Mouse (Mus musculus): Measurements from ENCODE around the gene Mrpl44. TPM values are rescaled to one million over a fixed set of nuclear protein-coding genes. Genes with fewer than 3 reads are reported as not detected.

Gene Mrpl44
- polyA plus RNA-seq, 1 experiment from 2014 or later = 29.4 TPM

DNA sequence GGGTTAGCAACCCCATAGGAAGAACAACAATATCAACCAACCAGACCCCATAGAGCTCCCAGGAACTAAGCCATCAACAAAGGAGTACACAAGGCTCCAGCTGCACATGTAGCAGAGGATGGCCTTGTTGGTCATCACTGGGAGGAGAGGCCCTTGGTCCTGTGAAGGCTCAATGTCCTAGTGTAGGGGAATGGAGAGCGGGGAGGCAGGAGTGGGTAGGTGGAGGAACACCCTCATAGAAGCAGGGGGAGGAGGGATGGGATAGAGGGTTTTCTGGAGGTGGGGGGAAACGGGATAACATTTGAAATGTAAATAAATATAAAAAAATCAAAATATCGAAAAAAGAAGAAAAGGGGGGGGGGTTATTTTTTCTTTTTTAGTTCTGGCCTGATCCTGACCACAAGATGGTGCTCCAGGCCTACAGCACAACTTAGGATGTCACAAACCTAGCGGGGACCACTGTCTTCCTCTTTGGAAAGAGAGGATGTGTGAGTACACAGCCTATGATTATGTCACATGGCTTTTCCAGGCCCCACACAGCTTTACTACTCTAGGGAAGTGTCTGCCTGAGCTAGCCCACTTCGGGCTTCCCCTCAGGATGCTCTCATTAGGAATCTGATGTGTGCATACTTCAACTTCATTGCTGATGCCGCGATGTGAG, 10.6 kb downstream of the Mrpl44 start:
- Histone ChIP-seq H3K27me3 (replicated peaks; ENCODE audit: control insufficient read depth, insufficient read depth, low read length) (no peaks in the 10 kb centered on the region), H3K27ac (ENCODE audit: low read depth, low read length) (no peak overlapping the region), H3K36me3 (ENCODE audit: control insufficient read depth, insufficient read depth) (peaks cover 10% of the 10 kb centered on the region), H3K4me1 (replicated peaks; ENCODE audit: control insufficient read depth, insufficient read depth, low read length) (no peaks in the 10 kb centered on the region), H3K9me3 (ENCODE audit: control insufficient read depth) (no peaks in the 10 kb centered on the region), H3K4me2 (replicated peaks; ENCODE audit: low read depth) (no peak overlapping the region), H3K4me3 (ENCODE audit: low read depth, low read length) (no peak overlapping the region), H3K9ac (ENCODE audit: low read depth, low read length) (no peak overlapping the region)
- TF ChIP-seq CTCF (IDR thresholded peaks at IDR 0.05; ENCODE audit: low read depth) = peak; percentile 81
- 60% methylated on average over 7 of the region's 7 CpGs for WGBS
- ATAC-seq = no peak

DNA sequence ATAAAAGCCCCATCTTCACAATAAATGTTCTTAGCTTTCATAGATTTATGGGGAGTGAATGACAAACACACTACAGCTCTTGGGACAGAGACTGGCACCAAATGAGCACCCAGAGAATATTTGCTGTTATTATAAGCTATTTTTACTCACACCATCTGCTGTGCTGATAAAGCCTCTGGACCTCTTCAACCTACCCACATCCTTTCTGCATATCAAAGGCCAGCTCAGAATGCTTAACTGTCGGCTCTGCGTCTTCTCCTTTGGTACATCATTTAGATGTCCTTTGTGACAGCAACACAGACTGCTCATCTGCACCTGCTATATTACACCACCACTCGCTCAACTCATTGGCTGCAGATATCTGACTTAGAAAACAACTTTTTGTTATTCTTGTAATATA, 21.3 kb downstream of the Mrpl44 start:
- Histone ChIP-seq H3K27me3 (replicated peaks; ENCODE audit: control insufficient read depth, insufficient read depth, low read length) (no peaks in the 10 kb centered on the region), H3K9ac (ENCODE audit: low read depth, low read length) (no peak overlapping the region), H3K36me3 (ENCODE audit: control insufficient read depth, insufficient read depth) (no peaks in the 10 kb centered on the region), H3K27ac (ENCODE audit: low read depth, low read length) (no peak overlapping the region), H3K4me1 (replicated peaks; ENCODE audit: control insufficient read depth, insufficient read depth, low read length) (no peaks in the 10 kb centered on the region), H3K4me2 (replicated peaks; ENCODE audit: low read depth) (no peak overlapping the region), H3K4me3 (ENCODE audit: low read depth, low read length) (no peak overlapping the region), H3K9me3 (ENCODE audit: control insufficient read depth) (no peaks in the 10 kb centered on the region)
- 91% methylated on average over 3 of the region's 3 CpGs for WGBS
- no peak for TF ChIP-seq CTCF (IDR thresholded peaks at IDR 0.05; ENCODE audit: low read depth)
- no peak for ATAC-seq

DNA sequence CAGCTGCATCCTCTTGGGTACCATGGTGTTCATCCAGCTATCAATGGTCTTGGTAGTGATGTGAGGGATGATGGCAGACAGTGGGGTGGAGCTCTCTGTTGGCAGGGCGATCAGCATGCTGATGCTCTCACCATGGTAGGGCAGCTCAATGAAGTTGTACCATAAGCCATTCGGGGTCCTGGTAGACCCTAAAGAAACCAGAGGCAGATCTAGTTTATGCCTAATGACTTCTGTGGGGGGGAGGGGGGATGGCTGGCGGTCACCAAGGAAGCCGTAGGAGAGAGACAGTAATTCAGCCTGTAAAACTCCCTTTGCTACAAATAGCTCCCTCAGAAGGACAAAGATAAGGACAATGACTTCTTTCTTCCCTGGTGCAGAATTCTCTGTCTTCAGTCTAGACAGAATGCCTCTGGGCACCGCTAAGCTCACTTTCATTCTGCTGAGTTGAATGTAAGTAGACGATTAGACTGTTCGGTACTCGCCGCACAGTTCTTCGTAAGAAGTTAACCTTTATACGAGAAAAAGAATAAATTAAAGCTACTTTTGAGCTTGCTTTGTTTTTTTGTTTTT, 27.1 kb downstream of the Mrpl44 start:
- no peak overlapping the region for H3K9ac ChIP-seq (ENCODE audit: low read depth, low read length)
- H3K4me2 ChIP-seq (replicated peaks; ENCODE audit: low read depth) = no peak overlapping the region
- WGBS = 85% methylated on average over 11 of the region's 11 CpGs
- no peaks in the 10 kb centered on the region for H3K27me3 ChIP-seq (replicated peaks; ENCODE audit: control insufficient read depth, insufficient read depth, low read length)
- H3K4me3 ChIP-seq (ENCODE audit: low read depth, low read length) = no peak overlapping the region
- no peak for ATAC-seq
- H3K9me3 ChIP-seq (ENCODE audit: control insufficient read depth) = no peaks in the 10 kb centered on the region
- no peak overlapping the region for H3K27ac ChIP-seq (ENCODE audit: low read depth, low read length)
- no peaks in the 10 kb centered on the region for H3K4me1 ChIP-seq (replicated peaks; ENCODE audit: control insufficient read depth, insufficient read depth, low read length)
- H3K36me3 ChIP-seq (ENCODE audit: control insufficient read depth, insufficient read depth) = no peaks in the 10 kb centered on the region
- TF ChIP-seq CTCF (IDR thresholded peaks at IDR 0.05; ENCODE audit: low read depth) = no peak

DNA sequence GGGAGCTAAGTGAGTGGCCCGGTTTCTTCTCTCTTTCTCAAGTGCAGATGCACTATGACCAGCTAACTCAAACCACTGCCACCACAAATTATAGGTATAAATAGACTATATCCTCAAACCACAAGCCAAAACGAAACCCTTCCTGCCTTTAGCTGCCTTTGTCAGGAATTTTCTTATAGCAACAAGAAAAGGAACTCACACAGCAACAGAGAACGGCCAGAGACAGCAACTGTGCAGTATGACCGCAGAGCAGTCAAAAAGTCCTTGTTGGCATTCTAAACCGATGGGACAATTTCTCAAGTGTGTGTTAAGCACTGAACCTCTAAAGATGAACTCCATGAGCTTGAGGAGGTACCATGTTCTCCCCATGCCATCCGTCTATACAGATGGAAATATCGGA, 27.8 kb downstream of the Mrpl44 start:
- Histone ChIP-seq H3K4me2 (replicated peaks; ENCODE audit: low read depth) (no peak overlapping the region), H3K27ac (ENCODE audit: low read depth, low read length) (no peak overlapping the region), H3K4me1 (replicated peaks; ENCODE audit: control insufficient read depth, insufficient read depth, low read length) (no peaks in the 10 kb centered on the region), H3K27me3 (replicated peaks; ENCODE audit: control insufficient read depth, insufficient read depth, low read length) (no peaks in the 10 kb centered on the region), H3K4me3 (ENCODE audit: low read depth, low read length) (no peak overlapping the region), H3K9me3 (ENCODE audit: control insufficient read depth) (no peaks in the 10 kb centered on the region), H3K9ac (ENCODE audit: low read depth, low read length) (no peak overlapping the region), H3K36me3 (ENCODE audit: control insufficient read depth, insufficient read depth) (no peaks in the 10 kb centered on the region)
- ATAC-seq = no peak
- 86% methylated on average over 7 of the region's 7 CpGs for WGBS
- no peak for TF ChIP-seq CTCF (IDR thresholded peaks at IDR 0.05; ENCODE audit: low read depth)

DNA sequence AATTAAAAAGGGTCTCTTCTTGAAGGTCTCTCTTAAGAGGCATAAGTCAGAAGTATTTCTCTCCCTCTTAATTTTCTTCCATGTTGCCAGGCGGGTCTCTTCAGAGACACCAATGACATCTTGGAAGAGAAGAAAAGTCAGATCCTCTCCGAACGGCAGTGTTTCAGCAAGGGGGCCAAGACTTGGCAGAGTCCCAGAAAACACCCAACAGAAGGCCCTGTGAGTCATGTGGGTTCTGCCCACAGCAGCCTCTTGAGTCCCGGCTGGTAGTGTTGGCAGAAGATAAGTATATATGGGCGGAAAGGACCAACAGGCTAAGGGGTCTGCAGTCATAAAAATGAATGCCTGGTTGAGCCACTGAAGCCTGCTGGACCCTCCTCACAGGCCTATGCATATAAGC, 31.0 kb downstream of the Mrpl44 start:
- H3K4me2 ChIP-seq (replicated peaks; ENCODE audit: low read depth) = no peak overlapping the region
- ATAC-seq = no peak
- no peak overlapping the region for H3K27ac ChIP-seq (ENCODE audit: low read depth, low read length)
- H3K4me3 ChIP-seq (ENCODE audit: low read depth, low read length) = no peak overlapping the region
- H3K27me3 ChIP-seq (replicated peaks; ENCODE audit: control insufficient read depth, insufficient read depth, low read length) = no peaks in the 10 kb centered on the region
- no peaks in the 10 kb centered on the region for H3K36me3 ChIP-seq (ENCODE audit: control insufficient read depth, insufficient read depth)
- no peak overlapping the region for H3K9ac ChIP-seq (ENCODE audit: low read depth, low read length)
- no peak for TF ChIP-seq CTCF (IDR thresholded peaks at IDR 0.05; ENCODE audit: low read depth)
- H3K9me3 ChIP-seq (ENCODE audit: control insufficient read depth) = no peaks in the 10 kb centered on the region
- 68% methylated on average over 5 of the region's 5 CpGs for WGBS
- H3K4me1 ChIP-seq (replicated peaks; ENCODE audit: control insufficient read depth, insufficient read depth, low read length) = no peaks in the 10 kb centered on the region

DNA sequence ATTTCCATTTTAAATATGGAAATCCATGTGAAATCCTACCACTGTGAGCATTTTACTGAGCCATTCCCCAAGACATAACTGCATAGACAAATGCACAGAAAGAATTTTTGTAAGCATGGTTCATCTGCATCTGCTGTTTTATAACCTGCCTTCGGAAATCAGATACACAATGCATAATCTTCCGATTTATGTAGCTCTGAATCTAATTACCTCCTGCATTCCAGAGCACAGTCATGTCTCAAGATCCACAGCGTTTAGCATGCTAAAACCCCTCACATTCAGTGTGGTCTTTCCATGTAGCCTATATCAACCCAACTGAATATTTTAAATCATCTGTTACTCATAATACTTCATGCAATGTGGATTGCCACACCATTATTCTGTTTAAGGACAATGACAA, 33.6 kb downstream of the Mrpl44 start:
- H3K27ac ChIP-seq (ENCODE audit: low read depth, low read length) = no peak overlapping the region
- no peak overlapping the region for H3K4me3 ChIP-seq (ENCODE audit: low read depth, low read length)
- H3K36me3 ChIP-seq (ENCODE audit: control insufficient read depth, insufficient read depth) = no peaks in the 10 kb centered on the region
- no peak for ATAC-seq
- TF ChIP-seq CTCF (IDR thresholded peaks at IDR 0.05; ENCODE audit: low read depth) = no peak
- no peaks in the 10 kb centered on the region for H3K9me3 ChIP-seq (ENCODE audit: control insufficient read depth)
- no peak overlapping the region for H3K9ac ChIP-seq (ENCODE audit: low read depth, low read length)
- H3K27me3 ChIP-seq (replicated peaks; ENCODE audit: control insufficient read depth, insufficient read depth, low read length) = no peaks in the 10 kb centered on the region
- H3K4me2 ChIP-seq (replicated peaks; ENCODE audit: low read depth) = no peak overlapping the region
- H3K4me1 ChIP-seq (replicated peaks; ENCODE audit: control insufficient read depth, insufficient read depth, low read length) = no peaks in the 10 kb centered on the region
- 87% methylated on average over 3 of the region's 3 CpGs for WGBS

Data from intestine, postnatal 0 days (tissue).